Mouse (Mus musculus) frontal cortex, postnatal 25 days (tissue): ENCODE results near the gene Col23a1.

Experiments used
- DNase-seq, 2 experiments: peaks; one replicate each; pipeline ENCODE4 v3.0.0; 2022; ENCODE audit warnings: low spot score in 2 of 2

The Col23a1 gene

DNA sequence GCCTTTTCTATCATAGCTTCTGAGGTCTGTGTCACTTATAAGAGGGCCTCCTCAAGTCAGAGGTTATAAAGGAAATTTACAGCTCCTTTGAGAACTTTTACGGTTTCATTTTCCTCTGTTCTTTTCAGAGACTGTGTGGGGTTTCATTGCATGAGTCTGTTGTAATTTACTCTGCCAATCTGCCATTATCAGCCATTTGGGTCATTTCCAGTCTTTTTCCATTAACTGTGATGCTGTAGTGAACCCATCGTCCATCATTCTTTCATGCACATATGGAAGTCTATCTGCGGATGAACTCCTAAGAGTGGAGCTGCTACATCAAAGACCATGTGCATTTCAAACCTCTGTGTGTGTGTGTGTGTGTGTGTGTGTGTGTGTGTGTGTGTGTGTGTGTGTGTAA is 192.5 kb downstream of the Col23a1 start:
- no peak for DNase-seq

DNA sequence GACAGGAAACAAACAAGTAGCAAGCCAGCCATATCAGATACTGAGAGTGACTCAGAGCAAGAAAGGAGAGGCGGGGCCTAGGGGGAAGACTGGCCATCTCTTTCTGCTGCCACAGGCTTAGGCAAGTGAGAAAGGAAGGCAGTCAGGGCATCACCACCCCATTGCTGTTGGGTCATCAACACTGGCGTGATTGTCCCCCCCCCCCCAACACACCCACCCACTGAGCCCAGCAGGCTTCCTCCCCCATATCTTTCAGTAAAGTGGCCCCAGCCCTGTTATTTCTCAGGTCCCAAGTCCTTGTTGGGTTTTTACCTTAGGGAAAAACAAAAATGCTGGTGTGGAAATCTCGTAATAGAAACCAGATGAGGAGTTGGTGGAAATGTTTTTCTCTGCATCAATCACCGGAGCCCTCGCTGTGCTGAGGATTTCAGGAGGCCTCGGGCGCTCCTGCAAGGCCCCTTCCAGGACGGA is 195.4 kb downstream of the Col23a1 start:
- no peak for DNase-seq

DNA sequence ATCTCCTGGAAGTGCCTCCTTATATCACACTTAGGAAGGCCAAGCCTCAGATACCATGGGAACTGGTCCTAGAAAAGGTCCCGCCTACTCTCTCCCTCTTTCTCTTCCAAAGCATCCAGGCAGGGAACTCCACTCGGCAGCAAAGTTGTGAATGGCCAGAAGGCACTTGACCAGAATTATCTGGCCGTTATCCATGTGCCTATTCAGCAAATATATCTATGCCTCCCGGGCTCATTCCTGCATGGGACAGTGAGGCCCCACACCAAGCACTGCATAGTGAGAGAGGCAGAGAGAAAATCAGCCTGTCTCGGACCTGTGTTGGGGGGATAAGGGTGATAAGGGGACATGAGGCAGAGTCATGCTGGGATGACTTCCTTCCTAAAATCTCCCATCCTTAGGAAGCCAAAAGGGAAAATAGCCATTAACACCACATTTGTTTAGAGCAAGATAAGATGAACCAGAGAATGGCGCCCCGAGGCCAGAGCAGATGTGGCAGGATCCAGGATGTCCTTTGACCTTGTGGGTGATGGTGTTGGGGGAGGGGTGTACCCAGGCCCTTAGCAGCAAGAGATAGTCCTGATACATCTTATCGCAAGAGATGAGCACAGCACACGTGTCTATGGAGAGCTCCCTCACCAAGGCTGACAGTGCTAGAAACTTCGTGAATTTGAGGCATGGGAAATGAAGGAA is 196.2 kb downstream of the Col23a1 start:
- no peak for DNase-seq

DNA sequence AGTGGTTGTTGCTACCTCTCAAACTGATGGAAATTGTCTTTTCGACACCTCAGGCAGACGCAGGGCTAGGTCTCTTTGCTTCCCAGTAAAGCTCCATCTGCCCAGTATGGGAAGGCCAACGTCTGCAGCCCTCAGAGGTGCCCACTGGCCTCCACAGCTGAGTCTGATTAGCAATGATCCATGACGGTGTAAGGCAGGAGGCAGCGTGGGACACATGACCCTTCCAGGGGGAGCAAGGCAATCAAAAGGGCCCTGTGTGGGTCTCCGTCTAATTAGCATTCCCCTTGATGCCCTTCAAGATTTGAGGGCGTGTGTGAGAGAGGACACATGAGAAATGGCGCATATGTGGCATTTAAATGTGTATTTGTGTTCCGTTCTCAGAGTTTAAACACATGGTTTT is 199.1 kb downstream of the Col23a1 start:
- DNase-seq: no peak

DNA sequence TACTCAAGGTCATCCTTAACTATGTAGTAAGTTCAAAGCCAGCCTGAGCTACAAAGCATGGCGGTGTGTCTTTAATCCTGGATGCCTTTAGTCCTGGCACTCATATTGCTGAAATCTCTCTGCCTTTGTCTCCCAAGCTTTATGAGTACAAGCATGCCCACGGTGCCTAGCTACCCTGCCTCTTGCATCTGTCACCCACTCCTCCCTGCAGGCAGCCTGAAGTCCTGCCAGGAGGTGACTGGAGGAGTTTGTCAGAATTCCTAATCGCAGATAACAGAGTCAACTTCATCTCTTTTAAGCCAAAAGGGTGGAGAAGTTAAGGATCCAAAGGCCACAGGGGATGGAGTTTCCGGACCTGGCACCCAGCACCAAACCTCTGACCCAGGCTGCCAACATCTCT is 203.7 kb downstream of the Col23a1 start:
- no peak for DNase-seq

DNA sequence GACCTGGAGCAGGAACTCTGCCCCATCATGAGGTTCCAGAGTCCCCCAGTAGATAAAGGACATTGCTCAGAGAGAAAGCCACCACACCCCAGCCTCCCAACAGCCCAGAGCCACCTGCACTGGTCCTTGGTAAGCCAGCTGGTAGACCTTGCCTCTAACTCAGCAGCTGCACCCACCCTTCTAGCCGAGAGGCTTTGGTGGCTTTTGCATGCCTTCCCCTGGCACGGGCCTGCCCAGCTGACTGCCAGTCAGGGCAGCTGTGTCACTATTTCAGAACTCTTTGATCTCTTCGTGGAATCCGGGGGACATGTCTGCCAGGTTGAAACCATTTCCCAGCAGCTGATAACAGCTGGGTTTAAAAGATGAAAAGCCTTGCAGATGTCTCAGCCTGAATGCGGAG is 204.5 kb downstream of the Col23a1 start:
- no peak for DNase-seq

DNA sequence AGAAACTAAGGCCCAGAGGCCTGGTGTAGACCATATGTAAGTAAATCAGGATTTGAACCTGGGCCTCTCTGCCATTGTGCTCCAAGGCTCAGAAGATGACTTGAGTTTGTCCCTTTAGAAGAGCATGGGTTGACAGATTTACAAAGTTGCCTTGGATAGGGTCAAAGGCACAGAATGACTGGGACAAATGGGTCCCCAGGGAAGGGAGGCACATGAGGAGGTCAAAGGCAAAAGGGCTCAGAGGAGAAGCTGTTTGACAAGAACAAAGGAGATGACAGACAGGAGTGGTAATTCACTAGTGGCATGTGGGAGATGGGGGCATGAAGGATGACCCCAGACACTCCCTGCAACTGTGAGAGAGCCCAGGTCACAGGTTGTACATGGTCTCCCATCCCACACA is 210.1 kb downstream of the Col23a1 start:
- DNase-seq: no peak

DNA sequence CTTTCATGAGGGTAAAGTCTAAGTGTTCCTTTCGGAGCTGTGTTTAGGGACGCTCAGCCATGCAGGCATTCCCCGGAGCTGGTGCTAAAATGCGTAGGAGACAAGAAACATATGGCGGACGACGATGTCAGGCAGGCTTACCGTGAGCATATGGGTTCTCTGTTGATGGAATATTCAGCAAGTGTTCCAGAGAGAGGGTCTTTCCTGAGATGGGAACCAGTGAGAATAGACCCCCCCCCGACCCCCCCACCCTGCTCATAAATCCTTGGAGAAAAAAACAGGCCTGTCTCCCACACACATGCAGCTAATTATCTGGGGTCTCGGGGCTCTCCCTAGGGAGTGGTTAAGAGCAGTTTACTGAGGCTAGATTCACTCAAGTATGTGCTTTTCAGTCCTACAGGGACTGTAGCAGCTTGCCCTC is 212.7 kb downstream of the Col23a1 start:
- peak in 1 of 2 experiments; percentile 29 for DNase-seq

DNA sequence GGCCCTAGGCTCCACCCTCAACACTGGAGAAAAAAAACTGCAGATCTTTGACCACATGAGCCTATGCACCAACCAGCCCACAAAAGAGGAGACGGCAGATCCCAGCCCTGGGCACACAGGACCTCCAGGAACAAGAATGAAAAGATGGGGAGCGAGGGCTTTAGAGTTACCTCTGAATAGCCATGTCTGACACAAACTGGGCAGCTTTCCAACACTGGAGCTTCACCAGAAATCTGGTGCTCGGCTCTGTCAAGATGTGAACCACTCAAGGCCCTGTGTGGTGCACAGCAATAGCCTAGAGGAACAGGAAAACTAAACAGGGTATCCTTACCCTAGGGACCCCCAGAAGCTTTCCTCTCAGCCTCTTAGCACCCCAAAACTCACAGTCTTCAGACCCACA is 215.2 kb downstream of the Col23a1 start:
- no peak for DNase-seq

DNA sequence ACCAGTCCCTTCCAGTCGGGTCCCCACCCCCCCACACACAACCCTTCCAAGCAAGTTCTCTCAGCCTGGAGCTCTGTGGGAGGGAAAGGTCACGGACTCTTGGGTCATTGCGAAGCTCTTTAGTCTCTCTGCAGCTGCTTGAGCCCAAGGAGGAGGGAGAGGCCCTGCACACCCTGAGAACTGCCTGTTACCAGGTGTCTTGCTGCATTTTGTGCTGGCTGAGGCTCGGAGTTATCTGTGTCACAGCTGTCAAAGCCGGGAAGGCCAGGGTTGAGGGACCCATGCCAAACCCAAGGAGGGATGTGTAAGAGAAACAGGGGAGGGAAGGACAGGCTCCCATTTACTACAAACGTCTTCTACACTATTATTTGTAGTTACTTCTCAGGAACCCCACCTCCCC is 218.3 kb downstream of the Col23a1 start:
- no peak for DNase-seq

DNA sequence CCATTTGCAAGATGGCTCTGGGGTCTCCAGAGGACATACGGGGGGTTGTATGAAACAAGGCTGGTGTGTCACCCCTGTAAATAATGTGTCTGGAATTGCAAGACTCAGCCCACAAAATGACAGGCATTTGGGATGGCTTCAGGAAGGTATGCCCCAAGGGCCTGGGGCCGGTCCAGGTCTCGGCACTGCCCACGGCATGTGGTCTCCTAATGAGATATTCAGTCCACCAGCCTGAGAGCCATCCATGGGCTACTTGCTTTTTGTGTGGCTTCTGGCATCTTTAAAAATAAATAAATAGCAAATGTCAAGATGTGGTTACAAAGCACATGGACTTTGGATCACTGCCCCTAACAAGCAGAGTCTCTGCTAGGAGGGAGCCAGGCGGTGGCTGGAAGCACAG is 219.5 kb downstream of the Col23a1 start:
- no peak for DNase-seq

DNA sequence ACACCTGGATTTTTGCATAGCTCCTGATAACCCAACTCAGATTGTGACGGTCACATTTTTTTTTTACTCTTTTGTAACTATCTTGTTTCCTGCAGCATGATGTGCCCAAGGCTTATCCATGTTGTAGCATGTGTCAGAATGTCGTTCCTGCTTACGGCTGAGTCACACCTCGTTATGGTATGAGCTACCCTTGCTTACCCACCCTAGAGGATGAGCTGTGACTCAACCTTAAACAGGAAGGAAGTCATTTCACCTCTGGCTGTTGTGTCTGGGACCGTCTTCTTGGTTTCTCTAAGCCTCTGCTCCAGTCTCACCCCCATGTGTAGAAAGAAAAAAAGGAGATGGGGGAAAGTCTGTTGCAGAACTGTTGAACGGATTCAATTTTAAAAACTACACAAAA is 223.3 kb downstream of the Col23a1 start:
- DNase-seq: no peak

DNA sequence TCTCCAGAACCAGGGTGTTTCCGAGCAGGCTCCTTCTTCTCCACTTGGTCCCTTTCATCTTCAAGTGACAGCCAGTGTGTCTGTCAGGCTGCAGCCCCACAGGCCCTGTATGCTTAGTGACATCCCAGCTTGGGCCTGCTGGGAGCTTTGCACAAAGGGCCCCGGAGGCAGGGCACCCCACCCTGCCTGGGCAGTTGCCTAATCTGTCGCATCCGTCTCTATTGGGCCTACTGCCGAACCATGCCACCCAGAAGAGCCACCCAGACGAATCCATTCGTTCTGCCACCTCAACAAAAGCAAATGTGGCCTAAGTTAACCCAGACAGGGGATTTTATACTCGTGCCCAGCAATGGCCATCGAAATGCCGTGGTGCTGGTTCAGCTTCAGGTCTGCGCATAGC is 225.6 kb downstream of the Col23a1 start:
- no peak for DNase-seq

DNA sequence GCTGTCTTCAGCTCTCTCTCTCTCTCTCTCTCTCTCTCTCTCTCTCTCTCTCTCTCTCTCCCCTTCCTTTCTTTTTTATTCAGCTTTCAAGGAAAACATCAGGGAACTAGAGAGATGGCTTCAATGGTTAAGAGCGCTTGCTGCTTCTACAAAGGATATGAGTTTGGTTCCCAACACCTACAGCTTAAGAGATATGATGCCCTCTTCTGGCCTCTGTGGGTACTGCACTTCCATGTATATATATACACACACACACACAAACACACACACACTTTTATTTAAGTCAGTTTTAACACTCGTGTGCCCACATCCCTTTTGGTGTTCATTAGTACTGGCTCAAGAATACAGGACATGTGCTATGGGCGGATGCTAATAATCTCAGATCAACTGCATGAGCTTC is 228.4 kb downstream of the Col23a1 start:
- no peak for DNase-seq

DNA sequence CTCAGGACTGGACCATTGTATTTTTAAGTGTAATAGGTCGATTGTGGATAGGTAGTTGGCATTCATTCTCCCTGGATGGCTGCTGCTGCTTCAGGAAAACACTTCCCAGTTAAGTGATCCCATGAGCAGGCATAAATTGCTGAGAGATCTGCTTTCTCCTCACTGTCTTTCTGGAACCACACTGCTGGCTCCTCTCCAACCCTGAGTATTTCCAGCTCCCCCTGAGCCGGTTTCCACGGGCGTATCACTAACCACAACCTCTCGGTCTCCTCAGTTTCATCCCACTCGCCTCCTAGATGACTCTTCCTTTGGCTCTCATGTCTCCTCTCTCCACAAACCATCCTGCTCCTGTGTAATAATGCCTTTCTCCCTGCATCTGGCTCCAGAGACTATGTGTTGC is 228.9 kb downstream of the Col23a1 start:
- DNase-seq: no peak

DNA sequence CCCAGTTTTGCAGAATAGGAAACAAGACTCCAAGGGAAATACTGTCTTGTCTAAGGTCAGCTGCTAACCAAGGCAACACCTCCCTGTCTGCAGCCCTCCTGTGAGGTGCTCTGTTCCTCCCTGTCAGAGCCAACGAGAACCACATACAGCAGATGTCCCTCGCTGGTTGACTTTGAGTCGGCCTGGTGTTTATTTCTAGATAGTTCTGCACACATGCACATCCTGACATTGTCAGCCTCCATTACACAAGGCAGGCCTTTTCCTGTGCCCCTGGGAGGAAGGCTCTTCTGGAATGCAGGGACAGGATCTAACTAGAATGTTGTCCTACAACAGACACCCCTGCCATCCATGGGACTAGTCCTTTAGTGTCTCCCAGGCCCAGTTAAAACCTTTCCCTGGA is 231.7 kb downstream of the Col23a1 start:
- DNase-seq: no peak

DNA sequence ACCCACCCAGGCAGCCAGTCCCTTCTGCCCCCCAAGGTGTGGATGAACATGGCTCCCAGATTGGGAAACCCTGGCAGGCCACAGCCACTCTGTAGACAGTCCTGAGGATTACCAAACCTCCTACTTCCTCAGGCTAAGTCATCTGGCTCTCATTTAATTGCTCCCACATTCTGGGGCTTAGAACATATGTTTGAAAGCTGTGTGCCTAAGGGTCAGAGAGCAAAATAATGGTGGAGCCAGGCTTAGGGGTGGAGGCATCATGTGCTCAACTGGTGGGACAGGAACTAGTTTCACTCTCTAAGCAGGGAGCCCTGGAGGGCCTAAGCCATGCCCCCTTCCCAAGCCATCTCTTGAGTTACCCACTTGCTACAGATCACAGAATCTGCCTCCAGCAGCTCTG is 233.5 kb downstream of the Col23a1 start:
- no peak for DNase-seq

DNA sequence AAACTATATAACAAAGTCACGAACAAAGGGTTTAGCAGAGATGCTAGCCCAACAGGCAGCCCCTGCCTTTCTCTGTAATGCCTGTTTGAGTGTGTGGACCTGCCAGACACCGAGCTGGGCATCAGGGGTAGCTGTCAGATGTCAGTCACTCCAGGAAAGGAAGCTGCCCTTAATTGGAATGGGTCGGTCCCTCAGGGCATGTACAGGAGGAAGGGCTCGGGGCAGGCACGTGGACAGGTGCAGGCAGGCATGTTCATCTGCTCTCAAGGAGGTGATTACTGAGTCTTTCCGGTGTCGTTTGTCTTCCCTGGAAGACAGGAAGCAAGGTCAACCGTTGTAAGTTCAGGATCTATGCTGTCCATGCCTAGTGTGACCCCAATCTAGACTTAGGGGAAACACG is 233.9 kb downstream of the Col23a1 start:
- DNase-seq: no peak

DNA sequence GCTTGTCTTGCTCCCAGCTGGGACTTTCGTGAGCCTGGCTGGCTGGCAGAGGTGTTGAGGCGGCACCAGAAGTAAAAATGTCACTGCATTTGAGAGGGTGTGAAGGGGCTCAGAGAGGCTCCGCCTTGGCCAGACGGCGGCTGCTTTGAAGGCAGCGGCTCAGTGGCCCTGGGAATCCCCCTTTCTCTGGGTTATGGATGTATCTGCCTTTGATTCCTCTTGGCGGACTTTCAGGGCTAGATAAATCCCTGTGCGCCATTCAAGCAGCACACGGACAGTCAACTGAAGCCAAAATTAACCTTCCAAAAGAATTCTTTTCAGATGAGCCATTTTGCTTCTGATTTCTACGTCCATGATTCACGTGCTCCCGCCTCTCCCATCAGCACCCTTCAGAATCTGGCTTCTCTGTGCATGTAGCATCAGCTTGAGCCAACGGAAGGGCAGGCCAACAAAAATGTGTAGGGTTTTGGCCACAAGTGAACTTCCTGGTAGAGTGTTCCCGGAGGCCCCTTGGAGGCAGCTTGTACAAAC is 237.0 kb downstream of the Col23a1 start:
- no peak for DNase-seq

DNA sequence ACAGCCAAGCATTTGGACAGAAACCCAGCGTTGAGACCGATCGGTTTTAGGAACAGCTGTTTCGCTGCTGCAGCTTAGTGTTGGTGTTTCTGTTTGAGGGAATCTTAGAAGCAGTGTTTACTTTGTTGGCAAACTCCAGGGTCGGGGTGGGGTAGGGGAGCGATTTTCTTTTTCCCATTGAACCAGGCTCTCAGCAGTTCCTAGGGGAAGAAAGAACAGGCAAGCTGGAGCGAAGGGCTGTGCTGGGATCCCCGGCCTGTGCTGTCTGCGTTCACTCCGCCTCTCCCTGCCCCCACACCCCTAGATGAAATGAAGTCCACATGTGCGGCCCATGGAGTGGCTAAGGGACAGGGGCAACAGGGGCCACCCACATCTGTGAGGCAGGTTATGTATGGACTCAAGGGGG is 243.4 kb downstream of the Col23a1 start:
- no peak for DNase-seq

DNA sequence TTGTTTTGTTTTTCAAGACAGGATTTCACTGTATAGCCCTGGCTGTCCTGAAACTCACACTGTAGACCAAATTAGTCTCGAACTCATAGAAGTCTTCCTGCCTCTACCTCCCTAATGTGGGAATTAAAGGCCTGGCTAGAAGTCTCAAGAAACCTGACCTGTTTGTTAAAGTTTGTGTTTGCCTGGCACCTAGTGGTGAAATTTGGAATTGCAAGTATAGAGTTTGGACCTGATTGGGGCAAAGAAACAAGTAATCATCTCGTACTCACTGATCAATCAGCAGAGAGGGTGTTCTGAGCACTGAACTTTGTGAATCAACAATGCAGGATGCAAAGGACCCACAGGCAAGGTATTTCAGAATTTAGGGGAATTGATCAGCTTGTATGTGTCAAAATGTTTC is 244.6 kb downstream of the Col23a1 start:
- peak; percentile 17 to 67 for DNase-seq

DNA sequence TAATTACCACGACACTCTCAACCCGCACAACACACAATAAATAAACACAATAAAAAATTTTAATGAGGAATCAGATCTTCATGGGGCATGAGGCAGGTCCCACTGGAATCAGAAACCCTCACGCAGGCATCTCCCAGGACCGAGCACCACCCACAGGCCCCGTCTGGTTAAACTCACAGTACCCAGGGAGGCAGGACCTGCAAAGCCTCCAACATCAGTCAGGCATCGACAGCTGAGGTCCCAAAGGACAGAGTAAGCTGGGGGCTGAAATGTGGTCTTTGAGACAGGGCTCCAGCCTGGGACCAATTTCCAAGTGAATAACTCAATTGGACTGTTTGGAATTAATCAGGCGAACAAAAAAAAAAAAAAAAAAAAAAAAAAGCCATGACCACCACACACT is 248.7 kb downstream of the Col23a1 start:
- no peak for DNase-seq

DNA sequence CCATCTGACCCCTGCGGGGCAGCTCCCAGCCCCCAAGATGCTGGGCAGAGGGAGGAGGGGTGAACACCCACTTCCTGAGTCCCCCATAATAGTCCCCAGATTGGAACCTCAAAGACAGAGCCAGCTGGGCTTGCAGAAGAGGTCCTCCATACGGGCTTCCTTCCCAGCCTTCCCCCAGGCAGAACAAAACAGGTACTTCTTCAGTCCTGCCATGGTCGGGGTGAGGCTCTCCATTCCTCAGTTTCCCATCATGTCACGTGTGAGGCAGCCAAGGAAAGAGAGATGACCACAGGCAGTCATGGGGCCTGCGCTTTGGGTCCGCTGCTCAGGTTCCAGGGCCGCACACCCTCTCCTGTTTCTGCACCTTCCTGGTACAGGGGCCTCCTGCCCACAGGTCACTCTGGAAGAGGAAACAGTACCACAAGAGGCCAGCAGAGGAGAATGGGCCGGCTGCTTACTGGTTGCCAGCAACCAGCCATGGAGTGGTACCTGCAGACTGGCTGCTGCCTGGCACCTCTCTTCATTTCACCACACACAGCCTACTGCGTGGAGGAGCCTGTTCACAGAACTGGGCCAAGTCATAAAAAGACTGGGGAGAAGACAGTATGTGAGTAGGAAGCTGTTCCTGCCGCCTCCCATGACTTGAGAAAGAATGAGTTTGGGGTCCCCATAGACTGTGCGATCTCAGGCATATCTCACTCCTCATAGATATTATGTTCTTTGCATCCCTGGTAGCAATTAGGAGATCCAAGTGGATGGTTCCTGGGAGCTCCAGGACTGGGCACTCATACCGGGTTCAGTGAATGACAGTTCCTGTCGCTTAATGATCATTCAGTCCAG is 249.4 kb downstream of the Col23a1 start:
- DNase-seq: no peak
